In the genomic region with DNA sequence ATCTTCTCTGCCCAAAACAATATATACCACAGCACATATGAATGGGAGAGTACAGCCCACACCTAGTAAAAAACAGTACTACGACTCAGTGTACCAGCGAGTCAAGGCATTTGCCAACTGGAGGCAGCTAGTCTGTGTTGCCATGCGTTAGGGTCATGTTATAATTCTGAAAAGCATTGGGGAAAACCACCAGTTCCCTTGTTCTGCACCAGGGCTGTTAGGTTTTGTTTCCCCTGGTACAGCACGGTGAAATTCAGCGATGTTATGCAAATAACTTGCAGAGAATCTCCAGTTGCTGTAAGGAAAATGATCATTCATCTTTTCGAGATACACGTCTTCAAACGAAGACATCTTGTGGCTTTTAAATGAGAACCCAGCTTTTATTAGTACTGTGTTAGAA, we compare ENCODE assay signal across 28 mouse cellular contexts. TPM values are rescaled to one million over a fixed set of nuclear protein-coding genes. Genes with fewer than 3 reads are reported as not detected.
"Had no signal": no experiment of that assay in that cellular context is flagged by ENCODE, and none has a peak within 500 bp of the region (broad histone marks: within the 10 kb centered on the region; RNA-seq: fewer than 3 reads in every experiment).

No protein-coding gene starts in this region.

- ATAC-seq: lung, postnatal 0 days; midbrain, embryonic 13.5 days; midbrain, embryonic 15.5 days had no signal

- H3K4me2 ChIP-seq: lung, embryonic 15.5 days; midbrain, embryonic 11.5 days; midbrain, embryonic 13.5 days; midbrain, embryonic 15.5 days; neural tube, embryonic 13.5 days; neural tube, embryonic 15.5 days had no signal

- H3K9ac ChIP-seq: lung, embryonic 15.5 days; midbrain, embryonic 13.5 days; midbrain, embryonic 15.5 days; neural tube, embryonic 13.5 days; neural tube, embryonic 15.5 days had no signal

- H3K4me3 ChIP-seq: lung, embryonic 15.5 days; megakaryocyte, embryonic 14.5 days; midbrain, embryonic 13.5 days; midbrain, embryonic 15.5 days; myocyte; neural tube, embryonic 13.5 days; neural tube, embryonic 15.5 days had no signal

- H3K27ac ChIP-seq: lung, embryonic 15.5 days; macrophage; midbrain, embryonic 13.5 days; midbrain, embryonic 15.5 days; neural tube, embryonic 13.5 days; neural tube, embryonic 15.5 days had no signal

- H3K4me1 ChIP-seq: lung, embryonic 15.5 days; midbrain, embryonic 13.5 days; midbrain, embryonic 15.5 days; neural tube, embryonic 13.5 days; neural tube, embryonic 15.5 days had no signal

- H3K9me3 ChIP-seq: lung, embryonic 15.5 days; megakaryocyte, embryonic 14.5 days; midbrain, embryonic 13.5 days; midbrain, embryonic 15.5 days; neural tube, embryonic 13.5 days; neural tube, embryonic 15.5 days had no signal

- DNase-seq: lung, adult 2 months; lung, postnatal 14 days; lung, postnatal 36 days; retina, postnatal 1 day; right cerebral cortex, adult 18-20 months; right cerebral cortex, postnatal 25 days; right cerebral cortex, postnatal 4 days; spleen, adult 18-20 months; thymus, adult 18-20 months; thymus, postnatal 14 days; thymus, postnatal 36 days had no signal

- H3K27me3 ChIP-seq: lung, embryonic 15.5 days; megakaryocyte, embryonic 14.5 days; midbrain, embryonic 13.5 days; midbrain, embryonic 15.5 days; neural tube, embryonic 13.5 days; neural tube, embryonic 15.5 days had no signal

RNA-seq across cellular contexts. Expression of a gene that starts 22.9 kb away (rescaled TPM):
- total RNA-seq: megakaryocyte progenitor cell, adult 5-6 weeks had no signal
- polyA plus RNA-seq: liver, embryonic 16.5 days; lung, adult 2 months; lung, embryonic 15.5 days; lung, postnatal 0 days; macrophage; midbrain, embryonic 11.5 days; midbrain, embryonic 13.5 days; midbrain, embryonic 15.5 days; myocyte; neural tube, embryonic 11.5 days; neural tube, embryonic 13.5 days; neural tube, embryonic 15.5 days; small intestine, adult 2 months; stomach, embryonic 14.5 days; stomach, embryonic 16.5 days; thymus, postnatal 0 days had no signal

RNA-seq across cellular contexts. Expression of a gene that starts 41.8 kb away (rescaled TPM):
- total RNA-seq: megakaryocyte progenitor cell, adult 5-6 weeks had no signal
- polyA plus RNA-seq: lung, postnatal 0 days; macrophage; midbrain, embryonic 11.5 days; small intestine, adult 2 months had no signal
